Mouse (Mus musculus) lung, adult 18-20 months (tissue): ENCODE data around the gene Slc35e2.
"Not testable (repeated sequence)": the region's sequence is repeated elsewhere in the genome, so short reads cannot be mapped to it uniquely, and the experiment has no call there.

Source experiments
- DNase-seq, 2 experiments: peaks; one replicate each; pipeline ENCODE4 v3.0.0; 2022; ENCODE audit warnings: mixed read lengths in 2 of 2

Gene Slc35e2

DNA sequence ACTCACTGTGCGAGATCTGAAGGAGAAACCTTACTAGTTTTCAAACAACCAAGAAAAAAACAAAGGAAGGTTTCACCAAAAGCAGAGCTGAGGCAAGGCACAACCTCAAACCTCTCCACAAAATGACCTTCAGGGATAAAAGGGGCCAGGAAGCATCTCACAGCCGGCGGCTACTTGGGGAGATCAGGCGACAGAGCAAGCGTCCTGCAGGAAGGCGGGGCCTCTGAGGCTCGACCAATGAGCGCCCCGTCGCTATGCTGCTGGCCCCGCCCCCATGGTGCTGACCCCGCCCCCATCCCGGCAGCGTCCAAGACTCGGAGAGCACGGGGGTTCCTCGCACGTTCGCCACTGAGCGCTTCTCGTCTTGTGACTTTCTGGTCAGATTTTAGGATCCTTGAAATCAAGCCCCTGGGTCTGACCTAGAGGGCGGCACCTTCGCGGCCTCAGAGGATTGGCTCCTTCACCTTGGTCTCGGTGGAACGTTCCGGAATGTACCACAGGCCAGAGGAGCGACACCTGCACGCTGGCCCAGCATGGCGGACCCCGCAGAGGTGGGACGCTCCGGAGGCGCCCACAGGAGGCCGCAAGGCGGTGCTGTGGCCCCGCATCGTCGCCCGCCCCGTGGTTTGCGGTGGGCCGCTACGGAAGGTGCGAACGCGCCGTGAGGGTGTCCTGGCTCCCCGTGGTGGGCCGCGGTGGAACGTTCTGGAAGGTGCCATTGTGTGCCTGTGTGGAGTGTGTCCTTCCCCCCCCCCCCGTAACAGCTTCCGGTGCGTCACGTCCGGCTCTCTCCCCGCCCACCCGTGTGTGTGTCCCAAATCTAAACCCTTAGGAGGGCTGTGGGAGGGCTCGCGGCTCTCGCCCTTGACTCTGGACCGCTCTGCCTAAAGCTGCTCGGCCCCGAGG, at the start of gene Slc35e2:
Gene Slc35e2, plus strand, starts transcription at position 326 of the 906 bp plus-strand sequence.
- peak; percentile 87 to 91 for DNase-seq

DNA sequence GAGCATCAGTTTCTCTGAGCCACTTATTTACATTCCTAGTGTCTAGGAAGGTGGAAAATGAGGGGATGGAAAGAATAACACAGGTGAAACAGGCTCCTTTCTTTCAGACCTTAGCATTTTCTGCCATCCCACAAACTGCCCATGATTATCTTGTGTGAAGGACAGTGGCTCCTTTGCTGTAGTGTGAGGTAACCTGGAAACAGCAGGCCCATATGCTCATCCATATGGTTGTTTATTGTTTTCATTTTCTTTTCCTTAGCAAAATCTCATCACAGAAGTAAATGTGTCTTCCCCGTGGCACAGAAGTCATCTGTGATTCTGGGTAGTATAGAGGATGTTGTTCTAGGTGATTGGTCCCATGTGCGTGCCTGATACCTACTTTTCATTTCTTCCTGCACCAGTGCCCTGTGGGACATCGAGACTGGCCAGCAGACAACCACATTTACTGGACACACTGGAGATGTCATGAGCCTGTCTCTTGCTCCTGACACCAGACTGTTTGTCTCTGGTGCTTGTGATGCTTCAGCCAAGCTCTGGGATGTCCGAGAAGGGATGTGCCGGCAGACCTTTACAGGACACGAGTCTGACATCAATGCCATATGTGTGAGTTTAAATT, 48.2 kb upstream of the Slc35e2 start:
- DNase-seq = no peak

DNA sequence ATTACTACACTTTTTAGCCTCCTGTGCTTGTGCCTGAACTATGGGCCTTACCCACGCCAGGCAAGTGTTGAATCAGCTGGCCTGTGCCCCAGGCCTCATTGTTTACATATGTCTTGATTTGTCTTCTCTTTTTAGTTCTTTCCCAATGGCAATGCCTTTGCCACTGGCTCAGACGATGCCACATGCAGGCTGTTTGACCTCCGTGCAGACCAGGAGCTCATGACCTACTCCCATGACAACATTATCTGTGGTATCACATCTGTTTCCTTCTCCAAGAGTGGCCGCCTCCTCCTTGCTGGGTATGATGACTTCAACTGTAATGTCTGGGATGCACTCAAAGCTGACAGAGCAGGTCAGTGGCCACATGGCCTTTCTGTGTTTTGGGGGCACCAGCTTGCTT, 46.3 kb upstream of the Slc35e2 start:
- DNase-seq = no peak

DNA sequence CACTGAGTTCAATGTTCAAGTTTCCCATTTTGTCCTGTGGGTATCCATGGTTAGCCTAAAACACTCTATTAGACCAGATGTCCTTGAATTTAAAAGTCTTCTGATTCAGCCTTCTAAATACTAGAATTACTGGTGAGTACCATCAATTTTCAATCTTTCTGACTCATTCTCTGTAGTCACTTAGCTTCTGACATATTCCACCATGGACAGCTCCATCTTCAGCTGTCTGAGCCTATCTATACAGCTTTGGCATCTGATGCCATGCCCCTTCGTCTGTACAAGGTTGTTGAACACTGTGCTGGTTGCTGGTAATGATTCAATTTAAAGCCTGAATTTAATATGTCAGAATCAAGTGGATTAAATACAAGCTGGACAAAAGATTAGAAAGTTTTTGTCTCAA, 45.8 kb upstream of the Slc35e2 start:
- no peak for DNase-seq

- no peak for DNase-seq
Observed at GRCm38 (mm10) chr4:155559454-155559853, 41.8 kb upstream of the Slc35e2 start.

DNA sequence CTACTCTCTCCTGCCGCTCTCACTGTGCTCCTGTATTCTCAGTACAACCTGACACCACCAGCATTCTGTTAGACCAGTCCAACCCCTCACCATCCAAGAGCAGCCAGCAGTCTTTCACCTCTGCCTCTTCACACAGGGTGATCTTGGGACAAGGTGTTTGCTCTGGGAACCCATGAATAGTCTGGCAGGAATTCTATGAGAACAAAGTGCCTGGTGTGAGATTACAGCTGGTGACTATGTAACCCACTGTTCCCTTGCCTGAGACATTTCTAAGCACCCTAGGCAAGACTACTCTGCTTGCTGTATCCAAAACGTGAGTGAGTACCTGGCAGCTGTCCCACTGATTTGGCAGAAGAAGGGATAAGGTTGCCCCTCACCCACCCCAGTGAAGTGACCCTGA, 40.3 kb upstream of the Slc35e2 start:
- DNase-seq = peak; percentile 45 to 61

- peak; percentile 58 to 64 for DNase-seq
Observed at GRCm38 (mm10) chr4:155561661-155562442, 39.4 kb upstream of the Slc35e2 start, which contains the start of gene Nadk. TSS of gene Nadk (plus strand) at chr4:155562378.

DNA sequence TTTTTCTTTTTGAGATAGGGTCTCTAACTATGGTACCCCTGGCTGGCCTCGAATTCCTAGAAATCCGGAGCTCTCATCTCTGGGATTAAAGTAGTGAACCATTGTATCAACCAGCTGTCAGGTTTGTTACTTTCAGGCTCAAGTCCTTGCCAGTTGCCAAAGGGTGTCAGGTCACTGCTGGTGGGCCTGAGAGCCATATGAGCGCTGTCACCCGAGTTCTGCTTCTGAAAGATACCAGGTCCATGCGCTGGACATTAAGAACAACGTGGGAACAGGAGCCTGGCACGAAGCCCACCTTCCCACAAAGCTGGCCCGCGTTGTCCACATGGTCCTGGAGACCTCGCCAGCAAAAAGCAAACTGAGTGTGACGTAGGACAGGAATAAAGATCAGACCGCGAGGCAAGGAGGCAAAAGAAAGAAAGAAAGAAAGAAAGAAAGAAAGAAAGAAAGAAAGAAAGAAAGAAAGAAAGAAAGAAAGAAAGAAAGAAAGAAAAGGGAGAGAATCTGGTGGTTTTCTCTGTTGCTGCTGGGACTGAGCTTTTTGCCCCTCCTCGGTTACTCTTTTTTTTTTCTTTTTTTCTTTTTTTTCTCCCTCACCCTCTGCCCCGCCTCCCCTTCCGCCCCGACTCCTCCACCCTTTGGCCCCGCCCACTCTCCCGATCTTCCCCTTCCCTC, 38.4 kb upstream of the Slc35e2 start:
- peak; percentile 63 to 64 for DNase-seq

- peak; percentile 97 to 98 for DNase-seq
Observed at GRCm38 (mm10) chr4:155563400-155564231, 37.6 kb upstream of the Slc35e2 start.

DNA sequence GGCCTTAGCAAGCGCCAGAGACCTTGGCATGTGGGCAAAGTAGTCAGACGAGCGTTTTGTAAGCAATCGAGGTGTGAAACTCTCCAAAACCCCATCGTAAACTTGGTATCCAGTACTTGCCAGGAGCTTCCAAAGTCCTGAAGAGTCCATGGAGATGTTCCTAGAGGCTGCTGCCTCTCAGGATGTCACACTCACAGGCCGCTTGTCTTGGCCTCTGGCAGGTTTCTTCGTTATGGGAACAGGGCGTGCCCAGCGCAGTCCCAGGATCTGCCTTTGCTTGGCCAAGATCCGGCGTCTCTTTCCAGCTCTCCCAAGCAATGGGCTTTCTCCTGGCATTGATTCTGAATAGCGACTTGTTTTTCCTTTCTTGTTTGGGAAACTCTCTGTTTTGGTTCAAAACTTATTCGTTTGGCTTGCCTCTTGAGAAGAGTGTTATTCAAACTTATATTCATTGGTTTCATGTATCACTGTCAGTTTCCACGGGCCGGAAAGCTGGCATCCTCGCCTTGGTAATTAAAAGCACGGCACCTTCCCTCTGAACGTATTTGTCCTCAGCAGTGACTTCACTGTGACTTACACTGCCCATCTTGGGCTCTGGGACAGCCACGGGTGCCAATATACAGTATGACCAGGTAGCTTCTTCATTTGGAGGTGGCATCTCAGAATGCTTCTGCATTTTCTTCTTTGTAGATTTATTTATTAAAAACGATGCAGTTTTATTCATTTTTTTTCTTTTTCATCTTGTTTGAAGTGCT, 36.7 kb upstream of the Slc35e2 start:
- peak; percentile 62 to 71 for DNase-seq

- DNase-seq = no peak
Observed at GRCm38 (mm10) chr4:155566555-155566954, 34.7 kb upstream of the Slc35e2 start.

DNA sequence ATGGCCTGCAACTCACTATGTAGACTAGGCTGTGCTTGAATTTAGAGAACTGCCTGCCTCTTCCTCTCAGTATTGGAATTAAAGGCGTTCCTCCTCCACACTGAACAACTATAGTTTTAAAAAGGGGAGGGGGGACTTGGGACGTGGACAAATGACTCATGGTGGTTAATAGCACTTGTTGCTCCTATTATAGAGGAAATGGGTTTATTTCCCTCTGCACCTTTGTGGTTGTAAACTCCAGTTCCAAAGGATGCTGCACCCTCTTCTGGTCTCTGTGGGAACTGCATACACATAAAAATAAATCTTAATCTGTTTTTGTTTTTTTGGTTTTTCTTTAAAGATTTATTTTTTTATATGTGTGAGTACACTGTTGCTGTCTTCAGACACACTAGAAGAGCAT, 33.0 kb upstream of the Slc35e2 start:
- DNase-seq = no peak

- DNase-seq = no peak
Observed at GRCm38 (mm10) chr4:155568632-155569370, 32.4 kb upstream of the Slc35e2 start.

DNA sequence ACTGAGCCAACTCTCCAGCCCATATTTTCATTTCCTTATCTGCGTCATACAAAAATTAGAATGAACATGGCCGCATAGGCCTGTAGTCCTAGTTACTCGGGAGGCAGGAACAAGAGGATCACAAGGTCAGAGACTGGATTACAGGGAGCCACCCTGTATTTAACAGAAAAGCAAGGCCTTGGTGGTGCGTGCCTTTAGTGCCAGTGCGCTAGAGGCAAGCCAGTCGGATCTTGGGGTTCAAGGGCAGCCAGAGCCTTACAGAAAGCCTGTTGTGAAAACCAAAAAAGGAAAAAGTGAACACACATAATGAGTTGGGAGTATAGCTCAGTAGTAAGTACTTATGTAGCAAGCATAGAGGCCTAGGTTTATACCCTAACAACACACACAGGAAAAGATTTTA, 31.4 kb upstream of the Slc35e2 start:
- no peak for DNase-seq

DNA sequence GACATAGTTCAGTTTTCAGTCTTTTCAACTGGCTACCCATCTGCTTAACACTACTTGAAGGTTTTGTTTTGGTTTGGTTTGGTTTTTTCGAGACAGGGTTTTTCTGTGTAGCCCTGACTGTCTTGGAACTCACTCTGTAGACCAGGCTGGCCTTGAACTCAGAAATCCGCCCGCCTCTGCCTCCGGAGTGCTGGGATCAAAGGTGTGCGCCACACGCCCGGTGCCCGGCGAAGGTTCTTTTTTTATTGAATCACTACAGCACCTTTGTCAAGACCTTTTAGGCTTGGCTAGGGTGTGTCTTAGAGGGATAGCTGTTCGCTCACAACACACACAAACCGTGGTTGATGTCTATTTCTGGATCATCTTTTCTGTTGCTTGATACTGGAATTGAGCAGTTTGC, 30.9 kb upstream of the Slc35e2 start:
- DNase-seq = not testable (repeated sequence)

- no peak for DNase-seq
Observed at GRCm38 (mm10) chr4:155571442-155571841, 29.8 kb upstream of the Slc35e2 start.

GRCm38 (mm10) chr4:155573155-155573554, 28.1 kb upstream of the Slc35e2 start:
- DNase-seq = no peak

- no peak for DNase-seq
Observed at GRCm38 (mm10) chr4:155573876-155574275, 27.3 kb upstream of the Slc35e2 start.

DNA sequence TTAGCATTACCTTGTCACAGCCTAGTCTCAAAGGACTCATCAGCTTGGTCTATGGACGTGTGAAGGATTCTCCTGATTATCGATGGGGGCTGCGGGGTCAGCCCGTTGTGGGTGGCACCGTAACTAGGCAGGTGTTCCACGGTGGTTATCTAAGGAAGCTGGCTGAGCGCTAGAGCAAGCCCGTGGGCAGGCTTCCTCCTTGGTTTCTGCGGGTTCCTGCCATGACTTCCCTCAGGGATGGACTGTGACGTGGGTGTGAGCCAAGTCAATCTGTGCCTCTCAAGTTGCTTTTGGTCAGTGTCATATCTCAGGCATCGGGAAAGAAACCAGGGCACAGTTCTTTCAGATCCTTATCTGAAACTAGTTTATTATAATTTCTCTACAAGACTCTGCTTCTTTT, 26.3 kb upstream of the Slc35e2 start:
- no peak for DNase-seq

- DNase-seq = no peak
Observed at GRCm38 (mm10) chr4:155575521-155575920, 25.7 kb upstream of the Slc35e2 start.
